Mouse (Mus musculus) c-Kit-positive CD71-positive TER-119-negative erythroid progenitor cells, embryonic 14.5 days (primary cell): ENCODE measurements around the gene Cul5.

Experiments
- DNase-seq: peaks from one replicate; pipeline ENCODE4 v3.0.0-alpha.2; 2013; ENCODE audit warnings: low read depth

The Cul5 gene

DNA sequence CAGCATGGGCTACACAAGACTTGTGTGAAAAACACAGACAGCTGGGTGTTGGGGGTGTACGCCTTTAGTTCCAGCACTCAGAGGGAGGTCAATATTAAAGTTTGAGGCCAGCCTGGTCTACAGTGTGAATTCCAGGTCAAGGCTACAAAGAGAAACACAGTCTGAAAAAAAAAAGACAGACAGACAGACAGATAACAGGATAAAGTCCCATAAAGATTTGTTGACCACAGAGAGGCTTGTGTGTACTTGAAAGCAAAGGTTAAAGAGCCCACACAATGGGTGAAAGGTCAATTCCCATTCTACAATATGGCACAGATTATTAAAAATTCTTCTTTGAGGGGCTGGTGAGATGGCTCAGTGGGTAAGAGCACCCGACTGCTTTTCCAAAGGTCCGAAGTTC lies 62.6 kb downstream of the Cul5 start:
- DNase-seq = no peak

- no peak for DNase-seq
Measured at GRCm38 (mm10) chr9:53604954-53605353, 64.9 kb downstream of the Cul5 start.

DNA sequence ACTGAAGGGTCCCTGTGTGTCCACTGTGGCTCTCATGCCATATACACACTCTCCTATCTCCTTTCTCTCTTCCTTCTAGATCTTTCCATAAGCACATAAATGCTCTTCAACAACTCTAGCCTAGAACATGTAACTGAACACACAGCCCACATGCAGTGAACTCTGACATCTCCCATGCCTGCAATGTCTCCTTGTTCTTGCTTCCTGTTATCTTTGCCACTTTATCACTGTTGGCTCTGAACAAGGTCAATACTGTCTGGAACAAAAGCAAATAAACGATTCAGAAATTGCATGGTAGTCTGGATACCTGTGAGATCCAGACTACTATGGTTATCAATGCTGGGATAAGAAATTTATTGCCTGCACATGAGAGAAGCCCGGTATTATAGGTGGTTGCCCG lies 66.0 kb downstream of the Cul5 start:
- no peak for DNase-seq

GRCm38 (mm10) chr9:53603384-53603783 lies 66.4 kb downstream of the Cul5 start:
- DNase-seq = no peak

DNA sequence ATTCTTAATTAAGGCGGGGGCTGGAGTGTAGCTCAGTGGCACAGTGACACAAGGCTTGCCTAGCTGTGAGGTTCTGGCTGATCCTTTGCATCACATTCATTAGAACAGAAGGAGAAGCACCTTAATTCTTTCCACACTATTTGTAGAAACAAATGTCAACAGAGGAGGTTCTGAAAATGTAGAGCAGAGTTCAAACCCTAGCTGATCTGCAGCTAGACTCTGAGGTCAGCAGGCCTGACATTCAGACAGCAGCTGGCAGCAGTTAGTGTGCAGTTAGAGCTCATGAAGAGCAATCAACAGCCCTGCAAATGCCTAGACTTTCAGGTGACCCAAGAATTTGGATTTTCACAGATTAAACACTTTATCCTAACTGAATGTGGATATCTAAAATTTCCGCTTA lies 68.3 kb downstream of the Cul5 start:
- DNase-seq = no peak

GRCm38 (mm10) chr9:53598631-53599030 lies 71.2 kb downstream of the Cul5 start:
- no peak for DNase-seq

DNA sequence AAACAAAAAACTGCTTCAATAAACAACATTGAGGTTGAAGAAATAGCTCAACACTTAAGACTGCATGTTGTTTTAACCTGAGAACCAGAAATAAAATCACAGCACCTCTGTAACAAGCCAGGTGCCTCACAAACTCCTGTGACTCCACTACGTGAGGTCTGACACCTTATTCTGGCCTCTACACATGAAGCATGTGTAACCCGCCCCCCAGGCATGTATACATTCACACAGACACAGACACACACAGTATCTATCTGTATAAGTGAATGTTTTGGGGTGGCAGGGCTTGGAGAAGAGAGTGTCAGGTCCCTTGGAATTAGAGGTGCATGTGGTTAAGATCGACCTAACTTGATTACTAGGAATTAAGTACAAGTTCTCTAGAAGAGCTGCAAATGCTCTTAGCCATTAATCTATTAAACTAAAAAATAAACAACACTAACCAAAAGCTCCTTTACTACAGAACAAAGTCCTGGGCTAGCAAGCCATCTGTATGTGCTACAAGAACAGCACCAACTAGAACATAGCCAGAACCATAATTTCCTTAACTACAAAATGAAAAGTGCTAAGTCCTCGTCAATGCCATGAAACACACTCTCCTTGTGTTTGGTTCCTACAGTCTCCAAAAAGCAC lies 72.7 kb downstream of the Cul5 start:
- DNase-seq = no peak

DNA sequence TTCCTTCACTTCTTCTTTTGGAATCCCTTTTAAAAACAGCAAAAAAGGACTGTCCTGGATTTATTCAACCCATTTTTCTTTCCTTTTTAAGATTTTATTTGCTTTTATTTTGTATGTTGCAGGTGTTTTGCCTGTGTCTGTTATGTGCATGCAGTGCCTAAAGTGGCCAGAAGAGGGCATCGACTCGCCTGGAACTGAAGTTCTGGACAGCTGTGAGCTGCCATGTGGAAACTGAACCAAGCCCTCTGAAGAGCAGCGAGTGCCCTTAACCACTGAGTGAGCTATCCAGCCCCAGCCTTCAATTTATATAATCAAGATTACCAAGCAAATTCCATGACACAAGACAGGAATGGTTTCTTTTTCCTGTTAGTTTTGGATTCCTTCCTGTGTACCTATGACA lies 75.0 kb downstream of the Cul5 start:
- DNase-seq = peak; percentile 53

DNA sequence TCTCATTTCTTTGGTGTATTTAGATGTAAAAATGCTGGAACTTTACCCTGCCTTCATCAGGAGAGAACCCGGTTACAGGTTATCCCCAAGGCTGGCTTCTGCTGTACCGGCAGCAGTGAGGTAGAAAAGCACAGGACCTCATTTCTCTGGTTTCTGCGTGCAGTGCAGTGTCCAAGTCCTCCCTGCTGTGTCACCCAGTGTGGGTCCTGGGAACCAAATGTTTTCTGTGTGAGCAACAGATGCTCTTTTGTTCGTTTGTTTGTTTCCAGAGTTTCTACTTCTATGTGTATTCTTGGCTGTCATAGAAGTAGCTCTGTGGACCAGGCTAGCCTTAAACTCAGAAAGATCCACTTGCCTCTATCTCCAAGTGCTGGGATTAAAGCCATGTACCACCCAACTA lies 87.9 kb downstream of the Cul5 start:
- DNase-seq = no peak

GRCm38 (mm10) chr9:53575721-53576120 lies 94.1 kb downstream of the Cul5 start:
- no peak for DNase-seq

- no peak for DNase-seq
Measured at GRCm38 (mm10) chr9:53572516-53573307, 97.1 kb downstream of the Cul5 start.

DNA sequence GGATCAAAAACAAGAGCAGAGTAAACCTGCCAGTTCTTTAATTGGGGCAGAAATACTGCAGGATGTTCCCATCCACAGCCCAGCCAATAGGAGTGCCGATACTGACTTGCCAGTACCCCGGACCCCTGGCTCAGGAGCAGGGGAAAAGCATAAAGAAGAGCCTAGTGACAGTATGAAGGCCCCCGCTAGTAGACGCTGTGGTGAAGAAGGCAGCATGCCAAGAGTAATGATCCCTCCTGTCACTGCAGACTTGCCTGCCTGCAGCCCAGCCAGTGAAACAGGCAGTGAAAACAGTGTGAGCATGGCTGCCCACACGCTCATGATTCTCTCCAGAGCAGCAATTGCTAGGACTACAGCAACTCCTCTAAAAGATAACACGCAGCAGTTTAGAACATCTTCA lies 99.2 kb downstream of the Cul5 start:
- DNase-seq = no peak
